In the genomic region with DNA sequence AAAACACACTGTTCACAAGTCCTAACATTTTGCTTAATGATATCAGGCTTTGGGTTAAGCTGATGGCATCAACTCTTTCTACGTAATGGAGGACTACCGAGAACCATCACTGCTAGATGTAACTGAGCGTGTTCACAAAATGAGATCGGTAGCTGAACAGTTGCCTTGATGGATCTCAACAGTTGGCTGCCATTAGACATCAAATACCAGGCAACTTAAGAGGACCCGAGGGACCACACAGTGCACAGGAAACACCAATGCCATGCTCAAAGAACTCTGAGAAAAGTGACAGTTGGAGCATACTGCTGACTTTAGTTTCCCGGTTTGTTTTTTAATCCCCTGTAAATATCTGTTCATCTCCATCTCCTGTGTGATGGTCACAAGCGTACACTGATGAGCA, we compare ENCODE assay signal across 25 mouse cellular contexts.
DNase-seq lines count a peak whose midpoint lies in the region; ATAC-seq lines count a peak whose summit lies in the region.
"Had no signal": no experiment of that assay in that cellular context is flagged by ENCODE, and none has a peak within 500 bp of the region (broad histone marks: within the 10 kb centered on the region; RNA-seq: fewer than 3 reads in every experiment).

No protein-coding gene starts in this region.

- no peak overlapping the region for H3K4me3 ChIP-seq in embryonic facial prominence, embryonic 14.5 days (ENCODE audit: low read depth, low read length)
- no peak overlapping the region for H3K4me3 ChIP-seq in limb, embryonic 12.5 days (replicated peaks)
- H3K4me3 ChIP-seq in forebrain, embryonic 16.5 days (replicated peaks; ENCODE audit: low read length) = no peak overlapping the region
- H3K4me3 ChIP-seq: erythroblast, embryonic 14.5 days; forebrain, embryonic 13.5 days; heart, adult 2 months; heart, embryonic 10.5 days; heart, embryonic 13.5 days; hindbrain, embryonic 12.5 days; hindbrain, embryonic 15.5 days had no signal

- H3K4me1 ChIP-seq in embryonic facial prominence, embryonic 14.5 days (ENCODE audit: control insufficient read depth, insufficient read depth, low read length) = peaks cover 59% of the 10 kb centered on the region
- H3K4me1 ChIP-seq in limb, embryonic 12.5 days (replicated peaks) = peaks cover 56% of the 10 kb centered on the region
- H3K4me1 ChIP-seq in forebrain, embryonic 16.5 days (replicated peaks; ENCODE audit: control insufficient read depth, insufficient read depth, low read length) = 0 out of 2 replicates have a peak, but pooled peaks cover 2% of the 10 kb centered on the region
- H3K4me1 ChIP-seq: hindbrain, embryonic 15.5 days had no signal

- 0 out of 2 replicates have a peak overlapping the region, but pooled peaks have one; percentile 10 for H3K27ac ChIP-seq in embryonic facial prominence, embryonic 14.5 days (replicated peaks; ENCODE audit: low read depth, low read length)
- 0 out of 2 replicates have a peak overlapping the region, but pooled peaks have one; percentile 3 for H3K27ac ChIP-seq in limb, embryonic 12.5 days
- H3K27ac ChIP-seq in forebrain, embryonic 16.5 days (ENCODE audit: low read length) = no peak overlapping the region
- H3K27ac ChIP-seq: forebrain, embryonic 13.5 days; heart, adult 2 months; heart, embryonic 10.5 days; heart, embryonic 13.5 days; hindbrain, embryonic 12.5 days; hindbrain, embryonic 15.5 days had no signal

- peak; percentile 51 for DNase-seq in heart, adult 11 months
- DNase-seq in heart, postnatal 14 days = no peak
- peak; percentile 73 for DNase-seq in embryonic facial prominence, embryonic 14.5 days (ENCODE audit: low spot score)
- no peak for DNase-seq in adrenal gland, adult (ENCODE audit: inconsistent age in 2 of 2, low spot score in 1 of 2)
- no peak for DNase-seq in layer of hippocampus, adult 18-20 months (ENCODE audit: low spot score in 2 of 2)
- DNase-seq: adrenal gland, adult 8-10 months; adrenal gland, postnatal 25 days; B cell, adult 2 months; cerebellum, adult 11-12 months; cerebellum, adult 8-10 months; cerebellum, postnatal 10 days; cerebellum, postnatal 36 days; embryo, embryonic 11 days; forebrain, postnatal 0 days; gastrocnemius, postnatal 25 days; heart, adult 2 months had no signal

- no peak for ATAC-seq in embryonic facial prominence, embryonic 14.5 days (ENCODE audit: low read depth)
- ATAC-seq in limb, embryonic 12.5 days (ENCODE audit: insufficient number of reproducible peaks, insufficient read depth, low FRiP score, low TSS enrichment, low read depth) = no peak
- ATAC-seq in forebrain, embryonic 16.5 days = no peak
- ATAC-seq: CD4-positive, CD25-positive, alpha-beta regulatory T cell, adult 4 months; forebrain, embryonic 13.5 days; forebrain, postnatal 0 days had no signal

- no peaks in the 10 kb centered on the region for H3K9me3 ChIP-seq in embryonic facial prominence, embryonic 14.5 days (ENCODE audit: control insufficient read depth, low read length)
- H3K9me3 ChIP-seq in limb, embryonic 12.5 days = no peaks in the 10 kb centered on the region
- H3K9me3 ChIP-seq in forebrain, embryonic 16.5 days (ENCODE audit: control insufficient read depth, low read length) = no peaks in the 10 kb centered on the region
- H3K9me3 ChIP-seq: forebrain, embryonic 13.5 days; heart, embryonic 10.5 days; heart, embryonic 13.5 days; hindbrain, embryonic 12.5 days; hindbrain, embryonic 15.5 days had no signal

- no peaks in the 10 kb centered on the region for H3K27me3 ChIP-seq in embryonic facial prominence, embryonic 14.5 days (replicated peaks; ENCODE audit: control insufficient read depth, insufficient read depth, low read length)
- no peaks in the 10 kb centered on the region for H3K27me3 ChIP-seq in limb, embryonic 12.5 days
- no peaks in the 10 kb centered on the region for H3K27me3 ChIP-seq in forebrain, embryonic 16.5 days (replicated peaks; ENCODE audit: control insufficient read depth, insufficient read depth, low read length)
- H3K27me3 ChIP-seq: forebrain, embryonic 13.5 days; heart, embryonic 13.5 days; hindbrain, embryonic 12.5 days; hindbrain, embryonic 15.5 days had no signal

- no peak overlapping the region for H3K4me2 ChIP-seq in embryonic facial prominence, embryonic 14.5 days (ENCODE audit: low read depth, low read length)
- no peak overlapping the region for H3K4me2 ChIP-seq in limb, embryonic 12.5 days
- H3K4me2 ChIP-seq in forebrain, embryonic 16.5 days (ENCODE audit: low read length) = no peak overlapping the region
- H3K4me2 ChIP-seq: forebrain, embryonic 13.5 days; heart, embryonic 13.5 days; hindbrain, embryonic 12.5 days; hindbrain, embryonic 15.5 days had no signal

- H3K36me3 ChIP-seq in embryonic facial prominence, embryonic 14.5 days (ENCODE audit: control insufficient read depth, insufficient read depth, low read length) = no peaks in the 10 kb centered on the region
- H3K36me3 ChIP-seq in limb, embryonic 12.5 days = no peaks in the 10 kb centered on the region
- H3K36me3 ChIP-seq in forebrain, embryonic 16.5 days (ENCODE audit: control insufficient read depth, insufficient read depth) = no peaks in the 10 kb centered on the region
- H3K36me3 ChIP-seq: heart, embryonic 10.5 days; heart, embryonic 13.5 days; hindbrain, embryonic 12.5 days; hindbrain, embryonic 15.5 days had no signal

- H3K9ac ChIP-seq in embryonic facial prominence, embryonic 14.5 days (ENCODE audit: low read depth, low read length) = no peak overlapping the region
- H3K9ac ChIP-seq in limb, embryonic 12.5 days (replicated peaks) = no peak overlapping the region
- H3K9ac ChIP-seq in forebrain, embryonic 16.5 days (replicated peaks; ENCODE audit: low read depth, low read length) = no peak overlapping the region
- H3K9ac ChIP-seq: forebrain, embryonic 13.5 days; forebrain, postnatal 0 days; heart, embryonic 13.5 days; hindbrain, embryonic 12.5 days; hindbrain, embryonic 15.5 days had no signal

- 75% methylated on average over 7 of the region's 7 CpGs for WGBS in embryonic facial prominence, embryonic 14.5 days
- WGBS in limb, embryonic 12.5 days = 89% methylated on average over 7 of the region's 7 CpGs
- WGBS in forebrain, embryonic 16.5 days = 94% methylated on average over 7 of the region's 7 CpGs

- intact Hi-C loops in heart, postnatal 14 days (cut with DNase I) = no loop called here

Comparison
In these comparisons a context has a peak if more than half of its experiments do, and no peak if none do; other contexts are left out.
1. DNase-seq: peak in heart, adult 11 months (single experiment) and embryonic facial prominence, embryonic 14.5 days (single experiment); none in heart, postnatal 14 days (0 of 2), adrenal gland, adult (0 of 2) and layer of hippocampus, adult 18-20 months (0 of 2).